Mouse (Mus musculus) frontal cortex, postnatal 10 days (tissue): ENCODE data around the gene 6430571L13Rik.

Experiments used
- DNase-seq, 2 experiments: peaks; one replicate each; pipeline ENCODE4 v3.0.0; 2022; ENCODE audit warnings: low spot score in 2 of 2, mixed read lengths in 1 of 2

The 6430571L13Rik gene

GRCm38 (mm10) chr9:107340267-107340859, at the start of gene 6430571L13Rik:
Gene 6430571L13Rik, plus strand, starts transcription at chr9:107340602.
- DNase-seq, result peak; percentile 80 to 90

GRCm38 (mm10) chr9:107290897-107291296, 49.5 kb upstream of the 6430571L13Rik start:
- peak in 1 of 2 experiments; percentile 76 for DNase-seq

GRCm38 (mm10) chr9:107294249-107294648, 46.2 kb upstream of the 6430571L13Rik start:
- peak in 1 of 2 experiments; percentile 75 for DNase-seq

GRCm38 (mm10) chr9:107295616-107296015, 44.8 kb upstream of the 6430571L13Rik start:
- no peak for DNase-seq

- no peak for DNase-seq
Measured at GRCm38 (mm10) chr9:107296016-107296040, 44.6 kb upstream of the 6430571L13Rik start, which contains the start of gene Cish. Gene Cish, plus strand, starts transcription at chr9:107296026.

- DNase-seq, result no peak
Measured at GRCm38 (mm10) chr9:107296041-107296440, 44.4 kb upstream of the 6430571L13Rik start.

- DNase-seq, result peak; percentile 85 to 91
Measured at GRCm38 (mm10) chr9:107296501-107296965, 43.9 kb upstream of the 6430571L13Rik start.

GRCm38 (mm10) chr9:107297059-107297458, 43.3 kb upstream of the 6430571L13Rik start:
- DNase-seq, result no peak

- DNase-seq, result no peak
Measured at GRCm38 (mm10) chr9:107297658-107298057, 42.7 kb upstream of the 6430571L13Rik start.

- no peak for DNase-seq
Measured at GRCm38 (mm10) chr9:107298059-107298780, 42.2 kb upstream of the 6430571L13Rik start.

GRCm38 (mm10) chr9:107298876-107299275, 41.5 kb upstream of the 6430571L13Rik start:
- DNase-seq, result no peak

- no peak for DNase-seq
Measured at GRCm38 (mm10) chr9:107299783-107300182, 40.6 kb upstream of the 6430571L13Rik start.

- DNase-seq, result no peak
Measured at GRCm38 (mm10) chr9:107300224-107300973, 40.0 kb upstream of the 6430571L13Rik start.

- no peak for DNase-seq
Measured at GRCm38 (mm10) chr9:107301554-107302331, 38.7 kb upstream of the 6430571L13Rik start.

- no peak for DNase-seq
Measured at GRCm38 (mm10) chr9:107302592-107302991, 37.8 kb upstream of the 6430571L13Rik start.

GRCm38 (mm10) chr9:107303121-107303820, 37.1 kb upstream of the 6430571L13Rik start:
- DNase-seq, result no peak

GRCm38 (mm10) chr9:107303900-107304299, 36.5 kb upstream of the 6430571L13Rik start:
- no peak for DNase-seq

GRCm38 (mm10) chr9:107304383-107304782, 36.0 kb upstream of the 6430571L13Rik start:
- no peak for DNase-seq

GRCm38 (mm10) chr9:107305012-107305411, 35.4 kb upstream of the 6430571L13Rik start:
- no peak for DNase-seq

GRCm38 (mm10) chr9:107305601-107306542, 34.5 kb upstream of the 6430571L13Rik start:
- no peak for DNase-seq
